Comparison of ENCODE assay signal across 20 mouse cellular contexts in the genomic region with DNA sequence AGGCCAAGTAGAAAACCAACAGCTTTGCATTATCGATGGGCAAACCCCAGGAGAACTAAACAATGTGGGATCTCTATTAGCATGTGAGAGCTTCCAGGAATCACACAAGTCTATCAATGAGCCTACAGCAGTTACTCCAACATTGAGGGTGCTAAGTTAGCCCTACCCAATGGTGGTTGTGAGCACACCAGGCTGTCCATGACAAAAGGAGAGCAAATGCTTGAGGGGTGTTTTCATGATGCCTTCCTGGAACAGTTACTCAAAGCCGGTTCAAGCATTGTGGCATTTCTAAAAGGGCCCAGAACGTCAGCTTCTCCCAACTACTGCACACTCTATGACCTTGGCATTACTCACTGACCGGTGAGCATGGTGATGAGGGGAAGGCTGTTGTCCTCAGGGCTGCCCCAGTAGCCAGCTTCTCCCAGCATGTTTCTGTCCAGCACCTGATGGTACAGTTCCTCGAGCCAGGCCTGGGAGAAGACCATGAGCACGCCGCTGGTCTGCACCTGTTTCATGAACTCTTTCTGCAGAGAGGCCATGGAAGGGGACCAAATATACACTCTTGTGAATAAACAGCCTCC.
DNase-seq lines count a peak whose midpoint lies in the region; ATAC-seq lines count a peak whose summit lies in the region.
"Had no signal": no experiment of that assay in that cellular context is flagged by ENCODE, and none has a peak within 500 bp of the region (broad histone marks: within the 10 kb centered on the region; RNA-seq: fewer than 3 reads in every experiment).

No protein-coding gene starts in this region.

- H3K4me3 ChIP-seq in intestine, embryonic 14.5 days (ENCODE audit: low read depth, low read length), result no peak overlapping the region
- no peak overlapping the region for H3K4me3 ChIP-seq in intestine, embryonic 16.5 days (ENCODE audit: low read length)
- H3K4me3 ChIP-seq: embryonic facial prominence, embryonic 13.5 days; gastrocnemius, adult 2 months; left cerebral cortex, adult 2 months; liver, embryonic 12.5 days; midbrain, embryonic 10.5 days; neural tube, embryonic 13.5 days had no signal

- no peaks in the 10 kb centered on the region for H3K27me3 ChIP-seq in intestine, embryonic 14.5 days (replicated peaks; ENCODE audit: control insufficient read depth, insufficient read depth, low read length)
- no peaks in the 10 kb centered on the region for H3K27me3 ChIP-seq in intestine, embryonic 16.5 days (replicated peaks; ENCODE audit: control insufficient read depth, insufficient read depth, low read length)
- H3K27me3 ChIP-seq: embryonic facial prominence, embryonic 13.5 days; liver, embryonic 12.5 days; neural tube, embryonic 13.5 days had no signal

- DNase-seq in intestine, embryonic 14.5 days (ENCODE audit: low spot score), result peak; percentile 23
- DNase-seq in adrenal gland, postnatal 10 days, result peak; percentile 20
- DNase-seq in cerebellum, adult 8-10 months, result peak; percentile 29
- no peak for DNase-seq in frontal cortex, postnatal 25 days (ENCODE audit: low spot score in 2 of 2)
- DNase-seq in right cerebral cortex, postnatal 25 days, result no peak
- no peak for DNase-seq in kidney, adult 11 months
- DNase-seq: forebrain, postnatal 0 days; gastrocnemius, adult 2 months; heart, adult 18-20 months; kidney, postnatal 10 days; lung, embryonic 14.5 days; lung, postnatal 4 days; right cerebral cortex, postnatal 4 days had no signal

- no peaks in the 10 kb centered on the region for H3K9me3 ChIP-seq in intestine, embryonic 14.5 days (ENCODE audit: control insufficient read depth, low read length)
- H3K9me3 ChIP-seq in intestine, embryonic 16.5 days (ENCODE audit: control insufficient read depth, low read length), result no peaks in the 10 kb centered on the region
- H3K9me3 ChIP-seq: embryonic facial prominence, embryonic 13.5 days; liver, embryonic 12.5 days; midbrain, embryonic 10.5 days; neural tube, embryonic 13.5 days had no signal

- no peak overlapping the region for H3K4me2 ChIP-seq in intestine, embryonic 14.5 days (ENCODE audit: low read length)
- no peak overlapping the region for H3K4me2 ChIP-seq in intestine, embryonic 16.5 days (ENCODE audit: low read depth, low read length)
- H3K4me2 ChIP-seq: embryonic facial prominence, embryonic 13.5 days; liver, embryonic 12.5 days; lung, embryonic 14.5 days; neural tube, embryonic 13.5 days had no signal

- H3K9ac ChIP-seq in intestine, embryonic 14.5 days (ENCODE audit: low read length), result no peak overlapping the region
- no peak overlapping the region for H3K9ac ChIP-seq in intestine, embryonic 16.5 days (ENCODE audit: low read depth, low read length)
- H3K9ac ChIP-seq: embryonic facial prominence, embryonic 13.5 days; forebrain, postnatal 0 days; liver, embryonic 12.5 days; lung, embryonic 14.5 days; neural tube, embryonic 13.5 days had no signal

- H3K4me1 ChIP-seq in intestine, embryonic 14.5 days (replicated peaks; ENCODE audit: control insufficient read depth, insufficient read depth, low read length), result no peaks in the 10 kb centered on the region
- H3K4me1 ChIP-seq in intestine, embryonic 16.5 days (ENCODE audit: control insufficient read depth, insufficient read depth, low read length), result no peaks in the 10 kb centered on the region
- H3K4me1 ChIP-seq: embryonic facial prominence, embryonic 13.5 days; liver, embryonic 12.5 days; midbrain, embryonic 10.5 days; neural tube, embryonic 13.5 days had no signal

- 75% methylated on average over 7 of the region's 7 CpGs for WGBS in intestine, embryonic 14.5 days
- WGBS in intestine, embryonic 16.5 days, result 82% methylated on average over 7 of the region's 7 CpGs

- no peak overlapping the region for H3K27ac ChIP-seq in intestine, embryonic 14.5 days (ENCODE audit: low read depth)
- H3K27ac ChIP-seq in intestine, embryonic 16.5 days (ENCODE audit: low read length), result no peak overlapping the region
- H3K27ac ChIP-seq: embryonic facial prominence, embryonic 13.5 days; gastrocnemius, adult 2 months; left cerebral cortex, adult 2 months; liver, embryonic 12.5 days; midbrain, embryonic 10.5 days; neural tube, embryonic 13.5 days had no signal

- no peaks in the 10 kb centered on the region for H3K36me3 ChIP-seq in intestine, embryonic 14.5 days (ENCODE audit: control insufficient read depth, insufficient read depth, low read length)
- H3K36me3 ChIP-seq in intestine, embryonic 16.5 days (ENCODE audit: control insufficient read depth, insufficient read depth, low read length), result no peaks in the 10 kb centered on the region
- H3K36me3 ChIP-seq: embryonic facial prominence, embryonic 13.5 days; liver, embryonic 12.5 days; midbrain, embryonic 10.5 days had no signal

- ATAC-seq in intestine, embryonic 14.5 days (replicated peaks; ENCODE audit: low FRiP score, low TSS enrichment, low read depth), result no peak
- ATAC-seq in intestine, embryonic 16.5 days, result no peak
- ATAC-seq: forebrain, postnatal 0 days; intestine, postnatal 0 days; liver, embryonic 12.5 days had no signal

Comparison
In these comparisons a context has a peak if more than half of its experiments do, and no peak if none do; other contexts are left out.
1. DNase-seq: peak in intestine, embryonic 14.5 days (single experiment), adrenal gland, postnatal 10 days (single experiment) and cerebellum, adult 8-10 months (single experiment); none in frontal cortex, postnatal 25 days (0 of 2), right cerebral cortex, postnatal 25 days (single experiment) and kidney, adult 11 months (single experiment).